Mouse (Mus musculus): ENCODE measurements around the gene Ppp1r3g. TPM values are rescaled to one million over a fixed set of nuclear protein-coding genes. Genes with fewer than 3 reads are reported as not detected.

Ppp1r3g gene
- not detected for polyA plus RNA-seq (2017; shearing (Covaris generic))

DNA sequence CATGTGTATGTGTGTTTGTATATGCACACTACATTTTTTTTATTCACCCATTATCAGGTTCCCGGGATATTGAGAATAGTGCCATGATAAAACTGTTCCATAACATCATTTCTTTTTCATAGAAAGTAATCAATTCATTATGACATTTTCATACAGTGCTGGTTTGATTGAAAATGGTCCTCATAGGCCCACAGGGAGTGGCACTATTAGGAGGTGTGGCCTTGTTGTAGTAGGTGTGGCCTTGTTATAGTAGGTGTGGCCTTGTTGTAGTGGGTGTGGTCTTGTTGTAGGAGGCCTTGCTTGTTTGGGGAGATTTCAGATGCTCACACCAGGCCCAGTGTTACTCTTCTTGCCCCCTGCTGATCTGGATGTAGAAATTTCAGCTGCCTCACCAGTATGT is at the start of gene Ppp1r3g:
Gene Ppp1r3g, plus strand, starts transcription at position 301 of the 400 bp plus-strand sequence.

Other genes starting within 250 kb of the Ppp1r3g start
- gene Rpp40, start 52.5 kb upstream of the Ppp1r3g start, polyA plus RNA-seq (2017; shearing (Covaris generic)) = 10.1 TPM
- gene Fars2, start 158.6 kb downstream of the Ppp1r3g start, polyA plus RNA-seq (2017; shearing (Covaris generic)) = 45.1 TPM
- gene Lyrm4, start 158.7 kb downstream of the Ppp1r3g start, polyA plus RNA-seq (2017; shearing (Covaris generic)) = 6.2 TPM